Mouse (Mus musculus): ENCODE results near the gene Ctdnep1.

- TF ChIP-seq MAFK (IDR thresholded peaks at IDR 0.05; ENCODE audit: insufficient replicate concordance, low read length) (no peak), ZKSCAN1 (IDR thresholded peaks at IDR 0.05; ENCODE audit: borderline replicate concordance, low read depth, low read length) (no peak), CTCF (conservative IDR thresholded peaks at IDR 0.05 in 1 of 2, IDR thresholded peaks at IDR 0.05 in 1 of 2; ENCODE audit: low read depth in 2 of 2, low read length in 2 of 2) (no peak)
Measured at GRCm38 (mm10) chr11:69992932-69993331, 12.0 kb downstream of the Ctdnep1 start.

Data from CH12.LX (cell line).